Mouse (Mus musculus): ENCODE data around the gene Cdk6.
"Not testable (repeated sequence)": the region's sequence is repeated elsewhere in the genome, so short reads cannot be mapped to it uniquely, and the experiment has no call there.

Gene Cdk6

GRCm38 (mm10) chr5:3433131-3433700 is 91.9 kb downstream of the Cdk6 start:
- DNase-seq (ENCODE audit: low spot score in 2 of 2) = not testable (repeated sequence)

GRCm38 (mm10) chr5:3434105-3434504 is 92.8 kb downstream of the Cdk6 start:
- not testable (repeated sequence) for DNase-seq (ENCODE audit: low spot score in 2 of 2)

GRCm38 (mm10) chr5:3438453-3439003 is 97.2 kb downstream of the Cdk6 start:
- not testable (repeated sequence) for DNase-seq (ENCODE audit: low spot score in 2 of 2)

GRCm38 (mm10) chr5:3439386-3439785 is 98.1 kb downstream of the Cdk6 start:
- not testable (repeated sequence) for DNase-seq (ENCODE audit: low spot score in 2 of 2)

DNA sequence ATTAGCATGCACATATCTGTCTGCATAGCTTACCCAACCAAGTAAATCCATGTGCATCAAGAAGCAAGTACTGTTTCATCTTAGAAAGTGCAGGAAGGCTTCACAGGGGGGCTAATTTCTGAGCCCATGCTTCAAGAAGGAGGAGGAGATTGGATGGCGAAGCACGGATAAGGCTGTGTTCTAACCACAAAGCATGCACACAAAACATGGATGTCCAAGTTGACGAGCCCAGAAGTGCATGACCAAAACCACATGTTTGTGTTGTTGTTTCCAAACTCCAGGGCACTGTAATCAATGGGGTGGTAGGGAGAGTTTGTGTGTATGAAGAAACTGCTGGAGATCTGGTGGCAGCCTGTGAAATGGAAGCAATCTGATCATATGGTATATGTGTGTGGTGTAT is 101.2 kb downstream of the Cdk6 start:
- not testable (repeated sequence) for DNase-seq (ENCODE audit: low spot score in 2 of 2)

- not testable (repeated sequence) for DNase-seq (ENCODE audit: low spot score in 2 of 2)
Measured at GRCm38 (mm10) chr5:3451233-3451632, 109.9 kb downstream of the Cdk6 start.

DNA sequence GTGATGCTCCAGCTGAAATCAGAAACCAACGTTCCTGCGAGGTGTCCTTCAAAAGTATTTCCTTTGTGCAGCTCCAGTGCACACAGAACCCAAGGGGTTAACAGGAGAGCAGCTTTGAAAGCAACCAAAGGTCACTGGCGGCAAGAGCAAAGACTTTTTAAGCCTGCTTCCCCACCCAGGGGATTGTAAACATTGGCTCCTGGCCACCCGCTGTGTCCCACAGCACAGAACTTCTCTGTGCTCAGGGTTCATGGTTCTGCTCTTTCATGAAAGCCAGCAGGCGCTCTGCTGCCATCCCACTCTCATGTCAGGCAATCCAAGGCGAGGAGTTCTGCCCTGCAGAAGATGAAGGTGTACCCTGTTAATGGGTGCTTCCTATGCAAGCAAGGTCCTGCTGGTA is 112.7 kb downstream of the Cdk6 start:
- not testable (repeated sequence) for DNase-seq (ENCODE audit: low spot score in 2 of 2)

GRCm38 (mm10) chr5:3460907-3461306 is 119.6 kb downstream of the Cdk6 start:
- no peak for DNase-seq (ENCODE audit: low spot score in 2 of 2)

GRCm38 (mm10) chr5:3461401-3461800 is 120.1 kb downstream of the Cdk6 start:
- no peak for DNase-seq (ENCODE audit: low spot score in 2 of 2)

- DNase-seq (ENCODE audit: low spot score in 2 of 2) = no peak
Measured at GRCm38 (mm10) chr5:3462897-3463757, 121.8 kb downstream of the Cdk6 start.

DNA sequence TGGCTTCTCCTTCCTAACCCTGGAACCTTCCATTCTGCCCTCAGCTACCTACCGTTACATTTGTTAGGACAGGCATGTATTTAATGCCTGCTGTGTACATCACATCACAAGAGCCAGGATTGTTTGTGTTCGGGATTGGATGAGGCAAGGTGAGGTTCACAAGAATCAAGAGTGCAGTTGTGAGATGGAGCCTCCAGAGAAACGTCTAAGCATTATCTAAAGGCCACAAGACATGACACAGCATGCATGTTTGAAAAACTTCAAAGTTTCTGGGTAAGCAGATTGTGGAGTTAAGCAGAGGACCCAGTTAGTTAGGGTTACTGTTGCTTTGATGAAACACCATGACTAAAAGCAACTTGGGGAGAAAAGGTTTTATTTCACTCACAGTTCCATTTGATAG is 122.5 kb downstream of the Cdk6 start:
- no peak for DNase-seq (ENCODE audit: low spot score in 2 of 2)

- no peak for DNase-seq (ENCODE audit: low spot score in 2 of 2)
Measured at GRCm38 (mm10) chr5:3466069-3466877, 125.0 kb downstream of the Cdk6 start.

DNA sequence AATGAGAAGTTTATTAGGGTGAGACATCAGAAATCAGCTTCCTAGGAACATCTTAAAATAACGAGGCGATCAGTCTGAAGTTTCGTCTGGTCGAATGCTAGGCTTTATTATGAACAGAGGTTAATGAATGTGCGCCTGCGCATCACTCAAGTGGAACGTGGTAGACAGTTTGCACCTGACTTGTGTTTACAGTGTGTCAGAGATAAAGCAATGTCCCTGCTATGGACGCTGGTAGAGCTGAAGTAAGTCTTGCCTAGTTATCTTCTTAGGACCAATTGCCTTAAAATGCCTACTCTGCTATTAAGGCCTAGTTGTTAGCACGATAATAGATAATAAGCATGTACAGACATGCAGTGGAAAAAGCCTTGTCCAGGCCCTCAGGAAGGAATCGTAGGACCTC is 129.6 kb downstream of the Cdk6 start:
- DNase-seq (ENCODE audit: low spot score in 2 of 2) = no peak

DNA sequence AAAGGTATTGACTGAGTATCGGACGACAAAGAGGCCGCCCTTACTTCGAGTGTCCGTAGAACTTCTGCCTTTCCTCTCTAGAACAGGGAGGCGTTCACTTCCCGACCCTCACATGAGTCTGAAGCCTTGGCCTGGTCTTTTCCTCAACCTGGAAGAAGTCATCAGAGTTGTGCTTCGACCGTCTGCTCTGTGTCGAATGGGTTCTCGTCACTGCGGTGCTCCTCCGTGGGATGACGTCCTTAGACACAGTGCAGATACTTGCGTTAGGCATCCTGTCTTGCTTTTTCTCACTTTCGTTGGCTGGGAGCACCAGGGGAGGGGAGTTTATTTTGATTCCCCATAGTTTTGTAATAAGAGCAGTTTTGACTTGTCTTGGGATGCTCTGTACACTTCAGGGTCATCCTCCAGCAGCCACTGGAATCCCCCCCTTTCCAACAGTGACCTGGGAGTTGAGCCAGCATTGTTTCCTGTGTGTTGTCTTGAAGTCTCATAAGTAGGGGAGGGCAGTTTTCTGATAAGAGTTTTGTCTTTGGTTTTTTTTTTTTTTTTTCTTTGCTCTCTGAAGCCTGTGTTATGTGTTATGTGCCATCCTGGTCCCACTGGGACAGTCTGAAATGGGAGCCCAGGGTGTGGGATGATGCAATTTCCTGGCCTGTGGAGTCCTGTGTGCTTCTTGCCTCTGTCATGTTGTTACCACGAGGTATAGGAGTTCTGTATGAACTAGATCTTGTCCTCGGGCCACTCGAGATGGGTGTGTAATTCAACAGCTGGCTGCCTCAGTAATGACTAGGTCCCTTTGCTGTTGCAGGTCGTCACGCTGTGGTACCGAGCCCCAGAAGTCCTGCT is 131.2 kb downstream of the Cdk6 start:
- no peak for DNase-seq (ENCODE audit: low spot score in 2 of 2)

DNA sequence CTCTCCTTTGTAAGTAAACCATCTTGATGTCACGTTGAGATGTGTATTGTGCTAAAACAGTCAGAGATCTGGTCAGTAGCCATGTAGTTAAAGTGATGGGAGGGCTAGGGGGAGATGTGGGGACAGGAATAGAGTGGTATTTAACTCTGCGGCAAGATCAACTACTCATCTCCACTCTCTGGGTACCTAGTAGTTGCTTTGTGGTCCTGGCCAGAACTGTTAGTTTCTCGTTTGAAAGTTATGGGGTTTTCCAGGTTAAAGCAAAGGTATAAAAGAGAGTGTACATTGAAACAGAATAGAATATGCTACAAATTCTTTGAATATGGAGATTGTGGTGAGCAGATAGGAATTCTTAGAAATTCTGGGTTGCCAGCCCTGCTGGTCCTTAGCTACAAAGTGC is 136.4 kb downstream of the Cdk6 start:
- no peak for DNase-seq (ENCODE audit: low spot score in 2 of 2)

DNA sequence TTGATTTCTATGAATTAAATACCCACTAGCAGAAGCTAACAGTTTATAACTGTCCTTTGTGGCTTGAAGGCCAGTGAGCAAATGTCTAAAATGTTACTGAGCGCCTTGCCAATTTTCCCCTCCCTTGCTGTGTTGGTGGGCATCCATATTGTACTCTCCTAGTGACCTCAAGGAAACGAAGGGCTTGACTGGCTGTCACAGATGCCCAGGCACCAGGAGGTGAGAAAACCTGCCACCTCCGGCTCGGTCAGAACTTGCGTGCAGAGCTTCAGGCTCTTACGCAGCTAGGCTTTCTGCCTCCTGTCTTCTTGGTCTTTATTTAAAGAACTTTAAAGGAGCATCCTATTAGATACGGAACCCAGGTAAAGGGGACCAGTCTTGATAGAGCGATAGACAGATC is 136.9 kb downstream of the Cdk6 start:
- DNase-seq (ENCODE audit: low spot score in 2 of 2) = no peak

- no peak for DNase-seq (ENCODE audit: low spot score in 2 of 2)
Measured at GRCm38 (mm10) chr5:3479016-3479795, 137.9 kb downstream of the Cdk6 start.

DNA sequence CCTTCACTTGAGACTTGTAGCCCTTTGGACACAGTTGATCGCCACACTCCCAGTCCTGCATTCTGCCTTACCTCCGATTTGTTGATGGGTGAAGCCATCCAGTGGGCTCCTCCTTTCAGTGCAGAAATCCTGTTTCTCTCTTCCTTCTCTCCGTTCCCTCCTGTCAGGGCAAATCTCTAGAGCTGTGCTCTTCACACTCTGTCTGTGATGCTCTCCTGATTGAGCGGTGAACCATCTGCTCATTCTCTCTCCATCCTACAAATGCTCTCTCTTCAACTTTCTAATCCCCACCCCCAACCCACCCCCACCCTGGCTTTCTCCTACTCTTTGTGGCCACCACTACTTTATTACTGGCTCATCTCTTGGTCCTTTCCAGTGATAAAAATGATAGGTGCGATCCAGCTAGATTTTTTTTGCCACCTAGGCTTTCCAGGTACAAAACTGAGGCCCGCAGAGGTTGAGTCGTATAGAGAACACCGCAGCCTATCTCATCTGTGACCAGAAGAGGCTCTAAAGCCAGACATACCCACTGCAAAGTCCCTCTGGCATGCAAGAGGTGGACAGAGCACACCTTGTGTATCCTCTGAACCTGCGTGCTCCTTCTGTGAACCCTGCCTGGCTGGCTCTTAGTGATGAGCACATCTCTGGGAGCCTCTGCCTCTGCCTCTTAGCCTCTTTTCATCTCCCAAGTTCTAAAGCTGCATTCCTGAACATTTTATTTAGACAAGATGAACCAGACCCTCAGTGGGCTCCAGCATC is 139.5 kb downstream of the Cdk6 start:
- no peak for DNase-seq (ENCODE audit: low spot score in 2 of 2)

DNA sequence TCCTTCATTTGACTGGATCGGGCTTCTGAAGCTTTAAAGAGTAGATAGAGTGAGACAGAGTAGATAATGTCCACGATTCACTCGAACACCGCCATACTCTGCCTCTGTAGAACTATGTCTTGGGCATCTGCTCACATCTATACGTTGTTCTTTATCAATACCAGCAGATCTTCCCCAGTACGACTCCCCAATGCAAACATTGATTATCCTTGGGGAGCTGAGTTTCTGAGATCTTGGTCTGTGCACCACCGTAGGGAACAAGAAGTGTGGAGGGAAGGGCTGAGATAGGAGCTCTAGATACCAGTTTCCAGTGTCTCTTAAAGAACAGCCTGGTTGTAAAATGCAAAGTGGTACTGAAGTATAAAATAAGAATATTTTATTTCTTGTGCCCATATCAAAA is 141.2 kb downstream of the Cdk6 start:
- no peak for DNase-seq (ENCODE audit: low spot score in 2 of 2)
